Mouse (Mus musculus) heart, postnatal 0 days (tissue): ENCODE results near the gene Cldn7. TPM values are rescaled to one million over a fixed set of nuclear protein-coding genes. Genes with fewer than 3 reads are reported as not detected.

ENCODE experiments used
- ATAC-seq: fragments of 200-750 bp; cut with Nextera tagmentation; 2 replicates; pipeline ENCODE4 v1.8.0; 2017; ENCODE audit warnings: low read depth, moderate number of reproducible peaks, moderate library complexity; ENCODE audit not compliant: insufficient read depth
- DNase-seq: peaks from one replicate; pipeline ENCODE4 v3.0.0-alpha.2; 2016; ENCODE audit warnings: low spot score
- H3K27ac ChIP-seq: fragments of 300-500 bp; sonication (generic); 2 replicates; pipeline ENCODE4 v1.5.1; 2014; ENCODE audit warnings: low read depth, mild to moderate bottlenecking
- H3K27me3 ChIP-seq: fragments of 300-500 bp; sonication (generic); 2 replicates; pipeline ENCODE4 v1.6.1; 2014; ENCODE audit warnings: low read length, mixed read lengths; ENCODE audit not compliant: control insufficient read depth, insufficient read depth
- H3K36me3 ChIP-seq: fragments of 300-500 bp; sonication (generic); replicated peaks from 2 replicates; pipeline ENCODE4 v1.6.1; 2014; ENCODE audit warnings: low read length, mixed read lengths; ENCODE audit not compliant: control insufficient read depth, insufficient read depth
- H3K4me1 ChIP-seq: fragments of 300-500 bp; sonication (generic); 2 replicates; pipeline ENCODE4 v1.6.1; 2014; ENCODE audit warnings: antibody characterized with exemption; ENCODE audit not compliant: control insufficient read depth, insufficient read depth
- H3K4me2 ChIP-seq: fragments of 300-500 bp; sonication (generic); 2 replicates; pipeline ENCODE4 v1.6.1; 2014; ENCODE audit warnings: low read depth, mild to moderate bottlenecking, low read length, moderate library complexity
- H3K4me3 ChIP-seq: fragments of 300-500 bp; sonication (generic); 2 replicates; pipeline ENCODE4 v1.5.1; 2014; ENCODE audit warnings: low read depth, low read length
- H3K9ac ChIP-seq: fragments of 300-500 bp; sonication (generic); replicated peaks from 2 replicates; pipeline ENCODE4 v1.6.1; 2014; ENCODE audit warnings: low read depth, low read length, mixed read lengths
- H3K9me3 ChIP-seq: fragments of 300-500 bp; sonication (generic); replicated peaks from 2 replicates; pipeline ENCODE4 v1.6.1; 2016; ENCODE audit warnings: low read length; ENCODE audit not compliant: control insufficient read depth
- CTCF ChIP-seq: IDR thresholded peaks from 2 replicates; pipeline ENCODE4 v1.5.1; 2016; ENCODE audit warnings: antibody characterized with exemption, control low read depth, low read depth
- EP300 ChIP-seq: IDR thresholded peaks from 2 replicates; pipeline ENCODE4 v1.6.1; 2016; ENCODE audit warnings: antibody characterized with exemption, low read depth
- WGBS: fragments of 180-500 bp; shearing (Covaris S2); extraction: QIAGEN DNeasy Blood & Tissue Kit; methylation state at CpG from one replicate; pipeline ENCODE4 v1.1.7; 2014; 5-methylcytosine and 5-hydroxymethylcytosine counted together
- microRNA counts: library from miRNA; unstranded; fragments of <30 nt; microRNA quantifications from one replicate; lab custom pipeline; 2015
- microRNA-seq: library from miRNA; unstranded; fragments of <30 nt; microRNA quantifications from one replicate; pipeline ENCODE4, GENCODE M21; 2016
- polyA plus RNA-seq: library from polyadenylated mRNA; unstranded; fragments of >200 nt; fragmentation: Nextera tagmentation; extraction: Ambion mirVana; gene quantifications from 2 replicates; pipeline ENCODE4 v1.2.1, GENCODE M21; 2015
- total RNA-seq: library from RNA; depleted of rRNA; stranded (reverse); fragments of >200 nt; gene quantifications from 2 replicates; pipeline ENCODE4 v1.2.3, GENCODE M21; 2014; ENCODE audit warnings: low replicate concordance; rRNA removed

Cldn7 gene
- total and polyA plus RNA-seq, 2 experiments from 2014 or later = 0.64 TPM; not detected in 1

DNA sequence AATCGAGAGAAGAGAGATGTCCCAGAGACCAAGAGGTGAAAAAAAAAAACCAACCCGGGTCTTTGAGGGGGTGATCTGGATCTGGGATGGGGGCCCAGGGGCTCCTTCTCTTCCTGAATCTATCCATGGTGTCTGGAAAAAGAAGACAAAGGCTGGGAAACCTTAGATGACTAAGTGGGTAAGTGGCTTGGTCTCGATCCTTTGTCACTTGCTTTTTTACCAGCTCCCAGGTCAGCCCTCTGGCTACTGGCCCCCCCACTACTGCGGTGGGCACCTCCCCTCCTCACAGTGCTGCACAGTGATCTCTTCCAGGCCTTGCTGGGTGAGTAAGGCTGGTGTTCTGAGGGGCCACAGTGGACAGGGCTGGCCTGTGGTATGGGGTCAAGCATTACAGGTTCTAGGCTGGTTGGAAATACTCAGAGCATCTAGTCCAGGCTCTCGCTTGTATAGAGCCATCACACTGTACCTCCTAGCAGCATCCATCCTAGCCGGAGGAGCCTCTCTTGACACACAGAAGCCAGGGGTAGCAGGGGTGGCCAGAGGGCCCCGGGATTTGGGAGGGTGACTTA is 52.7 kb downstream of the Cldn7 start:
- H3K36me3 ChIP-seq = peaks cover 18% of the 10 kb centered on the region
- 47% methylated on average over 7 of the region's 7 CpGs for WGBS
- peaks cover 32% of the 10 kb centered on the region for H3K4me1 ChIP-seq
- no peak overlapping the region for H3K4me2 ChIP-seq
- no peak overlapping the region for H3K4me3 ChIP-seq
- no peaks in the 10 kb centered on the region for H3K27me3 ChIP-seq
- no peak overlapping the region for H3K27ac ChIP-seq
- TF ChIP-seq EP300 = no peak
- no peak for TF ChIP-seq CTCF
- no peak for DNase-seq
- no peaks in the 10 kb centered on the region for H3K9me3 ChIP-seq
- H3K9ac ChIP-seq = peak overlapping the region; percentile 56; the same call in 1 of the 2 replicates
- no peak for ATAC-seq

MicroRNA genes within 50 kb of the gene (microRNA counts, 519-probe panel; counts per million panel counts)
- microRNA mmu-miR-324-3p (lab: Ali Mortazavi, UCI) = not detected
- 4,291 counts per million, percentile 54 among the panel's probes with 10 or more counts for microRNA mmu-miR-324-5p (lab: Ali Mortazavi, UCI)

Small RNAs within 50 kb of the gene (microRNA-seq; reads per million reads assigned to microRNA genes)
- gene Gm44349 (not detected), gene Mir324 (2,205 reads per million, percentile 85 among the genes with 10 or more reads in this experiment)

Other genes with a start within 250 kb of the Cldn7 start
Only the 30 nearest of the 34 such genes appear.
- 2.5 and 11.2 TPM in 2 replicates for gene Chrnb1, start 168.8 kb upstream of the Cldn7 start, total RNA-seq
- 2.7 and 3.1 TPM in 2 replicates for gene Chrnb1, start 168.8 kb upstream of the Cldn7 start, polyA plus RNA-seq
- 5.3 and 5.7 TPM in 2 replicates for gene Fgf11, start 162.9 kb upstream of the Cldn7 start, total RNA-seq
- 0.75 and 1.0 TPM in 2 replicates for gene Fgf11, start 162.9 kb upstream of the Cldn7 start, polyA plus RNA-seq
- 0.43 and 2.7 TPM in 2 replicates for gene Tmem102, start 159.2 kb upstream of the Cldn7 start, total RNA-seq
- gene Tmem102, start 159.2 kb upstream of the Cldn7 start, polyA plus RNA-seq = 2.6 TPM in 2 replicates
- gene Gm39566, start 149.5 kb upstream of the Cldn7 start, total RNA-seq = not detected in 2 replicates
- not detected in 2 replicates for gene Gm39566, start 149.5 kb upstream of the Cldn7 start, polyA plus RNA-seq
- gene Spem2, start 146.3 kb upstream of the Cldn7 start, total RNA-seq = not detected in 2 replicates
- gene Spem2, start 146.3 kb upstream of the Cldn7 start, polyA plus RNA-seq = not detected in 2 replicates
- gene Spem1, start 142.6 kb upstream of the Cldn7 start, total RNA-seq = not detected in 2 replicates
- not detected in 2 replicates for gene Spem1, start 142.6 kb upstream of the Cldn7 start, polyA plus RNA-seq
- 4.5 and 10.1 TPM in 2 replicates for gene Nlgn2, start 127.0 kb upstream of the Cldn7 start, total RNA-seq
- 0.89 TPM in 2 replicates for gene Nlgn2, start 127.0 kb upstream of the Cldn7 start, polyA plus RNA-seq
- 78.5 and 169 TPM in 2 replicates for gene Tmem256, start 126.3 kb upstream of the Cldn7 start, total RNA-seq
- 411 and 424 TPM in 2 replicates for gene Tmem256, start 126.3 kb upstream of the Cldn7 start, polyA plus RNA-seq
- gene Plscr3, start 118.4 kb upstream of the Cldn7 start, total RNA-seq = 50.9 and 64.0 TPM in 2 replicates
- gene Plscr3, start 118.4 kb upstream of the Cldn7 start, polyA plus RNA-seq = 60.5 and 62.3 TPM in 2 replicates
- 0.50 TPM in 1 of 2 replicates, not detected in the other for gene Tnk1, start 106.0 kb upstream of the Cldn7 start, total RNA-seq
- not detected in 2 replicates for gene Tnk1, start 106.0 kb upstream of the Cldn7 start, polyA plus RNA-seq
- not detected in 2 replicates for gene Tmem95, start 86.8 kb upstream of the Cldn7 start, total RNA-seq
- gene Tmem95, start 86.8 kb upstream of the Cldn7 start, polyA plus RNA-seq = not detected in 2 replicates
- gene Kctd11, start 83.4 kb upstream of the Cldn7 start, total RNA-seq = 2.3 and 9.4 TPM in 2 replicates
- 1.9 and 2.3 TPM in 2 replicates for gene Kctd11, start 83.4 kb upstream of the Cldn7 start, polyA plus RNA-seq
- gene Acap1, start 69.2 kb upstream of the Cldn7 start, total RNA-seq = 2.5 and 9.7 TPM in 2 replicates
- 2.5 TPM in 2 replicates for gene Acap1, start 69.2 kb upstream of the Cldn7 start, polyA plus RNA-seq
- 1.8 and 6.3 TPM in 2 replicates for gene 2810408A11Rik, start 63.8 kb upstream of the Cldn7 start, total RNA-seq
- 2.8 and 3.9 TPM in 2 replicates for gene 2810408A11Rik, start 63.8 kb upstream of the Cldn7 start, polyA plus RNA-seq
- 39.2 and 59.5 TPM in 2 replicates for gene Neurl4, start 63.7 kb upstream of the Cldn7 start, total RNA-seq
- gene Neurl4, start 63.7 kb upstream of the Cldn7 start, polyA plus RNA-seq = 3.6 and 4.5 TPM in 2 replicates
- 48.6 and 72.4 TPM in 2 replicates for gene Gps2, start 50.9 kb upstream of the Cldn7 start, total RNA-seq
- 37.1 and 38.1 TPM in 2 replicates for gene Gps2, start 50.9 kb upstream of the Cldn7 start, polyA plus RNA-seq
- 469 and 504 TPM in 2 replicates for gene Eif5a, start 42.8 kb upstream of the Cldn7 start, total RNA-seq
- 961 and 973 TPM in 2 replicates for gene Eif5a, start 42.8 kb upstream of the Cldn7 start, polyA plus RNA-seq
- 16.0 and 25.6 TPM in 2 replicates for gene Ybx2, start 29.0 kb upstream of the Cldn7 start, total RNA-seq
- gene Ybx2, start 29.0 kb upstream of the Cldn7 start, polyA plus RNA-seq = 4.9 and 7.9 TPM in 2 replicates
- 235 and 267 TPM in 2 replicates for gene Slc2a4, start 16.6 kb upstream of the Cldn7 start, total RNA-seq
- gene Slc2a4, start 16.6 kb upstream of the Cldn7 start, polyA plus RNA-seq = 89.2 and 89.7 TPM in 2 replicates
- 43.0 and 45.6 TPM in 2 replicates for gene Ctdnep1, start 16.4 kb downstream of the Cldn7 start, total RNA-seq
- gene Ctdnep1, start 16.4 kb downstream of the Cldn7 start, polyA plus RNA-seq = 24.8 and 25.5 TPM in 2 replicates
- 77.7 and 108 TPM in 2 replicates for gene Elp5, start 17.7 kb downstream of the Cldn7 start, total RNA-seq
- gene Elp5, start 17.7 kb downstream of the Cldn7 start, polyA plus RNA-seq = 89.8 and 96.1 TPM in 2 replicates
- 208 and 305 TPM in 2 replicates for gene Gabarap, start 26.4 kb downstream of the Cldn7 start, total RNA-seq
- gene Gabarap, start 26.4 kb downstream of the Cldn7 start, polyA plus RNA-seq = 472 and 510 TPM in 2 replicates
- gene Phf23, start 31.0 kb downstream of the Cldn7 start, total RNA-seq = 27.4 and 54.8 TPM in 2 replicates
- gene Phf23, start 31.0 kb downstream of the Cldn7 start, polyA plus RNA-seq = 30.3 and 34.2 TPM in 2 replicates
- gene Dvl2, start 35.8 kb downstream of the Cldn7 start, total RNA-seq = 10.8 TPM in 2 replicates
- gene Dvl2, start 35.8 kb downstream of the Cldn7 start, polyA plus RNA-seq = 6.5 and 7.5 TPM in 2 replicates
- gene Acadvl, start 50.6 kb downstream of the Cldn7 start, total RNA-seq = 378 and 469 TPM in 2 replicates
- 815 and 873 TPM in 2 replicates for gene Acadvl, start 50.6 kb downstream of the Cldn7 start, polyA plus RNA-seq
- 3.4 and 10.3 TPM in 2 replicates for gene Dlg4, start 52.2 kb downstream of the Cldn7 start, total RNA-seq
- gene Dlg4, start 52.2 kb downstream of the Cldn7 start, polyA plus RNA-seq = 2.2 TPM in 2 replicates
- gene Asgr1, start 89.3 kb downstream of the Cldn7 start, total RNA-seq = not detected in 2 replicates
- not detected in 2 replicates for gene Asgr1, start 89.3 kb downstream of the Cldn7 start, polyA plus RNA-seq
- gene Asgr2, start 127.9 kb downstream of the Cldn7 start, total RNA-seq = not detected in 2 replicates
- gene Asgr2, start 127.9 kb downstream of the Cldn7 start, polyA plus RNA-seq = not detected in 2 replicates
- gene Mgl2, start 165.6 kb downstream of the Cldn7 start, total RNA-seq = not detected in 2 replicates
- gene Mgl2, start 165.6 kb downstream of the Cldn7 start, polyA plus RNA-seq = not detected in 2 replicates
- not detected in 2 replicates for gene Clec10a, start 191.4 kb downstream of the Cldn7 start, total RNA-seq
- 0.45 and 0.47 TPM in 2 replicates for gene Clec10a, start 191.4 kb downstream of the Cldn7 start, polyA plus RNA-seq